Mouse (Mus musculus): ENCODE data around the gene Mrpl2.

Mrpl2 gene

DNA sequence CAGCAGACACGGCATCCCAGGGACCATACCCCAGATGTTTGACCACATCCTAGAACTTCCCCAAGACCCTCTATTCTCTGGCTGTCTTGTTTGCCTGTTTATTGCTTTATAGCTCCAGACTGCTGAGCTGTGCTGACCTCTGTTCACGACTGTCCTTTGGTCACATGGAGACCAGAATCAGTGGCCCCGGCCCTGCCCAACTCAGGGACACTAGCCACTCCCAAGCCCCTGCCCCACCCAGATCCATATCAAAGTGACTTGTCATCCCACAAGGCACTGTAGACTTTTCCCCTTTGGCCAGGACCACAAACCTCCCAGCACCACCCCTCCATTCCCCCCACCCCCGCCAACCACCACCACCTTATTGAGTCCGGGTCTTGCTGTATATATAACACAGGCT lies 53.2 kb downstream of the Mrpl2 start:
- ChIA-PET CTCF (interaction anchor here in 2 of 4 experiments (0.5 to 1.0 kb wide), 4 partner anchors 16 to 74 kb away, joined by 3 to 5 read pairs (median 4); partner anchors contain the start of gene Cnpy3 (in 1 of the 2)), POLR2A (interaction anchor here in 2 of 4 experiments (1.0 to 18.7 kb wide), 5 partner anchors 10 to 53 kb away, joined by 3 to 197 read pairs (median 4); partner anchors contain the start of genes Cnpy3 (in 1 of the 2), Klhdc3 (in 1 of the 2) and Mea1 (in 1 of the 2))

Measured in embryonic stem cell, embryonic (primary cell).